Mouse (Mus musculus): Measurements from ENCODE around the gene Ift172.

GRCm38 (mm10) chr5:31252795-31253545 lies 37.9 kb downstream of the Ift172 start:
- no peak for TF ChIP-seq POLR2A (IDR thresholded peaks at IDR 0.05; ENCODE audit: insufficient read length, low read depth)
- TF ChIP-seq TCF3 (IDR thresholded peaks at IDR 0.05; ENCODE audit: insufficient read length, low read depth): no peak

Measured in myocyte (in vitro differentiated cells).